Mouse (Mus musculus): ENCODE measurements at regions not wholly inside any gene's neighbourhood (a gene's known extent, or its start where the extent isn't known, plus 50 kb on each side); places are given as distances from the start of the nearest gene placed in this dataset.
"Not testable (repeated sequence)": the region's sequence is repeated elsewhere in the genome, so short reads cannot be mapped to it uniquely, and the experiment has no call there.

DNA sequence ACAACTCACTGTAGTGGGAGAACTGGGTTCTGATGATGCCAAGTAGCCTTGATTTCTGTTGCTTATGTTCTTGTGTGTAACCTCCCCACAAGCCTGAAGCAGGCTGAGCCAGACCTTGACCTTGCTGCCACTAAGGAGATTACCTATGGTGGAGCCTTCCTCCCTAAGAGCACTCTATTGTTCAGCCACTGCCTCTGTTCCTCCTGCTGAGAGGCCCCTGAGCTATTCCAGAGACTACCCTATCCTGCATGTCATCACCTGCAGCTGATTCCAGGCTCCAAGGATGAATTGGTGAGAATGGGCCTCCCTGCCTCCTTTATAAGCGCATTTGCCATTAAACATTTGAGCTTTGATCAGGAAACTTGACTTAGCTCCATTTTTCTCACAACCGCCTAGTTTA lies 60.8 kb upstream of the Dnajc1 start:
- DNase-seq (ENCODE audit: low spot score in 2 of 2) = not testable (repeated sequence)

DNA sequence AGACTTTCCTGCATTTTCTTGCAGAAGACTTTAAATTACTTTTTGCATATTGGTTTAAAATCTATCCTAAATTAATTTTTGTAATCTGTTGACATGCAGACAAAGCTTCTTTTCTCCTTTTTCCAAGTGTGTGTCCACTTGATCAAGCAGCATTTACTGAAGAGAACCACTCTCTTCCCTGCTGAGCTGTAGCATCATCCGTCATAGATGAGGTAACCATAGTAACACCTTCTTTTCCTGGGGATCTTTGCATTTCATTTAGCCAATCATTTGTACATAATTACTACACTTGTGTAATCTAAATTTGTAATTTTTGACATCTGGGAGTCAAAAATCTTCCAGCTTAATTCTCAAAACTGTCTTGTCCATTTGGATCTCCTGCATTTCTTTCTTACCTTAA lies 53.2 kb upstream of the Dnajc1 start:
- no peak for DNase-seq (ENCODE audit: low spot score in 2 of 2)

Measured in right cerebral cortex, adult 2 months (tissue).